In genomic region chr3:57846912-57847759, GRCm38 (mm10) we compare ENCODE assay signal across 7 mouse cellular contexts. TPM values are rescaled to one million over a fixed set of nuclear protein-coding genes. Genes with fewer than 3 reads are reported as not detected.
A peak's percentile ranks its signal among the peaks of the same experiment; 100 is the strongest.
DNase-seq lines count a peak whose midpoint lies in the region; ATAC-seq lines count a peak whose summit lies in the region.

No protein-coding gene starts in this region.

- H3K4me2 ChIP-seq in limb, embryonic 13.5 days (replicated peaks) = peak overlapping the region; percentile 76
- peak overlapping the region; percentile 61 for H3K4me2 ChIP-seq in midbrain, embryonic 15.5 days

- H3K27ac ChIP-seq in limb, embryonic 13.5 days = peak overlapping the region; percentile 92
- peak overlapping the region; percentile 100 for H3K27ac ChIP-seq in midbrain, embryonic 15.5 days

- peak; percentile 89 for ATAC-seq in limb, embryonic 13.5 days (ENCODE audit: low FRiP score, low read depth)
- peak; percentile 93 for ATAC-seq in midbrain, embryonic 15.5 days (replicated peaks)

- peak overlapping the region; percentile 94 for H3K9ac ChIP-seq in limb, embryonic 13.5 days
- H3K9ac ChIP-seq in midbrain, embryonic 15.5 days = peak overlapping the region; percentile 99

- peak; percentile 63 to 65 for DNase-seq in adrenal gland, adult 18-20 months (ENCODE audit: low spot score in 2 of 2)
- DNase-seq in embryo, embryonic 11.5 days (ENCODE audit: low read depth, low spot score) = peak; percentile 39
- peak; percentile 68 to 73 for DNase-seq in heart, adult 18-20 months
- DNase-seq in kidney, adult 18-20 months = peak; percentile 71
- DNase-seq in spleen, postnatal 10 days (ENCODE audit: low spot score in 2 of 2) = peak; percentile 19 to 42

- H3K9me3 ChIP-seq in limb, embryonic 13.5 days = no peaks in the 10 kb centered on the region; the same call in 1 of the 2 replicates
- no peaks in the 10 kb centered on the region for H3K9me3 ChIP-seq in midbrain, embryonic 15.5 days

- peaks cover 19% of the 10 kb centered on the region for H3K36me3 ChIP-seq in limb, embryonic 13.5 days
- H3K36me3 ChIP-seq in midbrain, embryonic 15.5 days (replicated peaks) = peaks cover 16% of the 10 kb centered on the region

- under 1% methylated on average over 61 of the region's 104 CpGs for WGBS in limb, embryonic 13.5 days
- under 1% methylated on average over 65 of the region's 104 CpGs for WGBS in midbrain, embryonic 15.5 days

- H3K4me3 ChIP-seq in limb, embryonic 13.5 days = peak overlapping the region; percentile 95
- H3K4me3 ChIP-seq in midbrain, embryonic 15.5 days = peak overlapping the region; percentile 99

- H3K4me1 ChIP-seq in limb, embryonic 13.5 days = peaks cover 19% of the 10 kb centered on the region
- H3K4me1 ChIP-seq in midbrain, embryonic 15.5 days = peaks cover 26% of the 10 kb centered on the region

- no peaks in the 10 kb centered on the region for H3K27me3 ChIP-seq in limb, embryonic 13.5 days
- H3K27me3 ChIP-seq in midbrain, embryonic 15.5 days (replicated peaks) = no peaks in the 10 kb centered on the region

RNA-seq across cellular contexts. Expression of gene Pfn2, which starts 0.7 kb away (rescaled TPM):
- 10 to 100 TPM; 34.1 to 45.3 TPM for total RNA-seq in adrenal gland, adult 18-20 months (2021)
- total RNA-seq in heart, adult 18-20 months (2021) = 10 to 100 TPM; 40.1 to 42.2 TPM
- 176 and 177 TPM in 2 replicates for polyA plus RNA-seq in limb, embryonic 13.5 days (2015; fragmentation: Nextera tagmentation; extraction: Ambion mirVana)
- 652 and 653 TPM in 2 replicates for polyA plus RNA-seq in midbrain, embryonic 15.5 days (2015; fragmentation: Nextera tagmentation; extraction: Ambion mirVana)

Comparison
In these comparisons a context has a peak if more than half of its experiments do, and no peak if none do; other contexts are left out.
1. Peak in every context shown above with its lines: DNase-seq, ATAC-seq, H3K4me3 ChIP-seq and H3K27ac ChIP-seq.